Mouse (Mus musculus): Measurements from ENCODE around the gene Gtf2ird2. TPM values are rescaled to one million over a fixed set of nuclear protein-coding genes. Genes with fewer than 3 reads are reported as not detected.

Gtf2ird2 gene
- total RNA-seq, 2 experiments from 2014 or later: 16.5 to 19.4 TPM

DNA sequence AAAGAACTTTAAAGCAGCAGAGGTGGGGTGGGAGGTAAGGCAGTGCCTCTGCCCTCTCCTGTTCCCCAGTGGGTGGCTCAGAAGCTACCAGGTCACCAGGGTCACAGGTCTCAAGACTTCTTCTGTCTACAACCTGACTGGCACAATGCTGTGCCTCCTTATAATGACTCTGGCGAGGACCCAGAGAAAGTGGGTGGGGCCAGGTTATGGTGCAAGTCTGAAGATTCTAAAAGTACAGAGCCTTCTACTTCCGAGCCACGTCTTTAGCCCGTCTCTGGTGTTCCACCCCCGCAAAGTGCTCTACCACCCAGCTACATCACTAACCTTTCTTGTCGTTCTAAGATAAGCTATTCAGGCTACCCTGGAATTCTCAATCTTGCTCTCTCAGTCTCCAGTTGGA, 48.3 kb downstream of the Gtf2ird2 start:
- intact Hi-C loops (cut with DNase I): no loop called here
- DNase-seq: no peak

DNA sequence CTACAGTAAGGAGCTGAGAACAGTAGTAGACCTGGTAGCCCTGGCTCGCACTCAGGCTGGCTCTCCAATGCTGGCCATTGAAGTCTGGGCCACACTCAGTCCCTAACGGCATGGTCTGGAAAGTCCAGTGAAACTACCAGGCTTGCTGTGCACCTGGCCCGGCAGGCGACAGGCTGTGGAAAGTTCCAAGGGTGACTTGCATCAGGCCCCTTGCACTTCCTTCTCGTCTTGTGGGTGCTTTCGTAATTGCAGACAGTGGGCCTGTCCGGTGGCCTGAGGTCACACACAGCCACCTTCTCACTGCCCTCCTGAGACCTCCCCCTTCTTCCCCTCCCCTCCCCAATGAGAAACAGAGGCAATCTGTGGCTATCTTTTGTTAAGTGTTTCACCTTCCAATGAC, 48.7 kb downstream of the Gtf2ird2 start:
- DNase-seq: no peak
- intact Hi-C loops (cut with DNase I): no loop called here

DNA sequence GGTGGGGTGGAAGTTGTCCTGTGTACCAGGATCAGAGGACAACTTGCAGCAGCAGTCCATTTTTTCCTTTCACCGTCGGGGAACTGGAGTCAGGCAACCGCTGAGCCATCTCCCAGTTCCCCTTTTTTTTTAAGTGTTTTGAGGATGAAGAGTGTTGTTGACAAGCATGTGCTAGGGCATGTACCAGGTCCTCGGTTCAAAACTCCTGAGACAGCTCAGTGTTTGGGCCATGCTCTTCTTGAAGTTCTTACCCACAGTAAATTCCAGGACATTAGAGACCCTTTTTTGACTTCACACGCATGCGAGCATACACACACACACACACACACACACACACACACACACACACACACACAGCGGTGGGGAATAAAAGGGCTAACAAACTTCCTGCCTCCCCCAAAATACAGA, 49.4 kb downstream of the Gtf2ird2 start:
- intact Hi-C loops (cut with DNase I): no loop called here

DNA sequence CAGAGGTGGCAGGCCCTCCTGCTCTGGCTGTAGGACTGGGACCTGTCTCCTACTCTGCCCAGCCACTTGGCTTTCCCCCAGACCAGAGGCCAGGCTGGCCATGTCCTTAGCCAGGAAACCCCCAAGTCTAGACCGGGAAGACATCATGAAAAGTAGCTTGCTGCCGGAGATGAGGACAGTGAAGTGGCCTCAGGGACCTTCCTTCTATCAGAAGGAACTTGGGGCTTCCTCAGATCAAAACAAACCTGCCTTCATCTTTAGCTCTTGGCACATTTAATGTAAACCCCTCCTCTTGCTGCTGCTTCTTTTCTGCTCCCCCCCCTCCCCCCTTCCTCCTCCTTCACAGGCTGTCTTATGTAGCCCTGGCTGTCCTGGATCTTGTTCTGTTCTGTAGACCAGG, 50.4 kb downstream of the Gtf2ird2 start:
- DNase-seq: no peak
- intact Hi-C loops (cut with DNase I): no loop called here

More for the DNA sequence above, 49.4 kb downstream of the Gtf2ird2 start:
- DNase-seq: no peak

DNA sequence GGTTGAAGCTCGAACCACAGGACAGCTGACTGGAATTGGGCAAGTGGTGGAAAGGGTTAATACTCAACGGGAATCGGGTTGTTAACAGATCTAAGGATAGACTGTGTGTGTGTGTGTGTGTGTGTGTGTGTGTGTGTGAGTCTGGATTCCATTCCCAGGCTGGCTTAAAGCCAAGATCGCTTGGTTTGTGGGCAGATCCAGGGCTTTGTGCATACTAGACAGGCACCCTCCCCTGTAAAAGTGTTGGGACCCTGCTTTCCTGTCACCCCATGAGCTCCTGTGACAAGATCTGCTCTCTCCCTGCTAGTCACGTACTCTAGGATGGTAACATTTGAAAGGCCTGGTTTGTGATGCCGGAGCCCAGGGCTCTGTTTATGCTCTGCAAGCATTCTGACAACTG, 51.3 kb downstream of the Gtf2ird2 start:
- DNase-seq: peak; percentile 47
- intact Hi-C loops (cut with DNase I): no loop called here

DNA sequence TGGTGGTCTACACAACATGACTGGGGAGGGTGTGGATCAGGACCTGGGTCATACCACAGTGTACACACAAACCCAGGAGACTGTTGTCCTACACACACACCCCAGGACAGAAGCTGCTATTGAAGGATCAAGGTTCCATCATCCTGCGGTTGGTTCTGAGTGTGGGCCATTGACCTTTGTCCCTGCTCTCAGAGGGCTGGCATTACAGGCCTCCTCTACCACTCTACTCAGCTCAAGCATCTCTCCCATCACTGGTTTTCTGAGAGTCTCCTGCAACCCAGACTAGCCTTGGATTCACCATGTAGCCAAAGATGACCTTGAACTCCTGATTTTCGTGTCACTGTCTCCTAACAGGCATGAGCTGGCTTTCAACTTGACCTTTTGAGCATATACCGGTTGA, 52.4 kb downstream of the Gtf2ird2 start:
- no peak for DNase-seq
- intact Hi-C loops (cut with DNase I): no loop called here

DNA sequence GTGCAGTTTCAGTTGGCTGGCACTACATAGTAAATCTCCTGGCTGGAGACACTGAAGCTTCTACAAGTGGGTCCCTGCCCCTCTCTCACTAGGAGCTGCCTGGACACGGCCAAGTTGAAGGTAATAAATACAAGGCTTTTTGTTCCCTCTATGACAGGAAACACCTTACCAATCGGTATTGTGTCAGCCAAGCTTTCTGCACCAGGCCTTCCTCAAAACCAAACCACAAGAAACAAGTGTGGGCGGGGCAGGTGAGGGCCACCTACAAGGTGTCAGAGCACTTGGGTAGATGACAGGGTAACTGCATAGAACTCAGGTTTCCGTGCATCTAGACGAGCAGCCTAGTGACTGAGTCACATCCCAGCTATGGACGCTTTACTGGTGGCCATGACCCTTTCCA, 53.0 kb downstream of the Gtf2ird2 start:
- DNase-seq: no peak
- intact Hi-C loops (cut with DNase I): no loop called here

DNA sequence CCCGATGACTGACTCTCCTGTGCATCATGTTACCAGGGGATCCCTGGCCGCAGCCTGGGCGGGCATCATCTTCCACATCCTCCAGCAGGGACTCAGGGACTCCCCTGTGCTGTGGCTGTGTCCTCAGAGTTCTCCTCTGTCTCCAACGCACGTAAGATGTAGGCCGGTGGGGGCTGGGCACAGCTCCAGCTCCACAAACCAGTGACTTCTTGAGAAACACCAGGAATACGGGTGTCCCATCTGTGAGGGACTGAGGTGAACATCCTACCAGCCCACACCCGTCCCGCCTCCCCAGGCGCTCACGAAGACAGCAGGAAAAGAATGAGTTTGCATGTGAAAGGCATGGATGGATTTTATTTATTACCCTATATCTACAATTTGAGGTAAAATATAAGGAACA, 53.7 kb downstream of the Gtf2ird2 start:
- intact Hi-C loops (cut with DNase I): no loop called here
- DNase-seq: no peak

DNA sequence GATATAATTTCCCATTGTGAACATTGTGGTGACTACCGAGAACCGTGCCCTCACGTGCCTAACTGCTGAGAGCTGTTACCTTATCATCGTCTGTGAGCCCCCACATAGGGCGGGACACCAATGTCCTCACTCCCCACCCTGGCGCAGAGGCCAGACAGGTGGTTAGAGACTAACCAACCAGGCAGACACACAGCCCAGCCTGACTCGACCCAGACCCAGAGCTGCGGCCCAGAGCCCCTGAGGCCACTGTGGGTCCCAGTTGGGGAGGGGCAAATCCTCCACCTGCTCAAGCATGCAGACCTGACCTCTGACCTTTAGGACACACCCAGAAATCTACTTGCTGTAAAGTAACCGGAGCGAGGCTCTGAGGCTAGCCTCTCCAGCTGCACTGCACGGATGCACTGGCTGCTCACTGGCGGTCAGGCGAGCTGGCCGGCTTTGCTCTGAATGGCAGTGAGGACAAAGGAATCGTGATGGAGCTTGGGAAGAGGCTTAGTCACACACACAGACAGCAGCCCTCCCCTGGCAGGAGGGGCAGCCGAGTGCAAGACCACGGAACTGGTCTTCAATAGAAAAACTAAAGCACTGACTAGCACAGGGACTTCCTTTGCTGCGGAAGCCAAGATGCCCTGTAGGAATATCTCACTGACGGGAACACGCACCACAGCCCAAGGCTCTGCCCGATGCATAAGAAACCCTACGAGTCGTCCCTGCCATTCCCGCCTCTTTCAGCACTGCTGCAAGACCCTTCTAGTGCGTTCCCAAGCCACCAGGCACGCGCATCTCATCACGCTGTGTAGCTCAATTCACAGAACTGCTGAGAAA, 54.3 kb downstream of the Gtf2ird2 start:
- DNase-seq: peak; percentile 35
- intact Hi-C loops (cut with DNase I): no loop called here

DNA sequence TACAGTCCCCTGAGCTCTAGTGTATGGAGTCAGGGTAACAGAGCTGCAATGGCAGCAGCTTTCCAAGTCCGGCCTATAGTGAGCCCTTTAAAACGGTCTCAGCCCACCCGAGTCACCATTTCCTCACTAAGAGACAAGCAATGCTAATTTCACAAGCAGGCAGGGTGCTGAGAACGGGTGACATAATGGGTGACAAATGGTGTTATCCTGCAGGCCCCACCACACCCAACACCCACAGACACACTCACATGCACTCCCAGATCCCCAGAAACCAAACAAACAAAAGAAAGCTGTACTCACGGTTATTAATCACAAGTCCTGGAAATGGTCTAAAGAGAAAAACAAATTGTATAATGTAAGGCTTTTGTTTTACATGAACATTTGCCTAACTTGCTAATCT, 58.0 kb downstream of the Gtf2ird2 start:
- DNase-seq: no peak
- intact Hi-C loops (cut with DNase I): no loop called here

DNA sequence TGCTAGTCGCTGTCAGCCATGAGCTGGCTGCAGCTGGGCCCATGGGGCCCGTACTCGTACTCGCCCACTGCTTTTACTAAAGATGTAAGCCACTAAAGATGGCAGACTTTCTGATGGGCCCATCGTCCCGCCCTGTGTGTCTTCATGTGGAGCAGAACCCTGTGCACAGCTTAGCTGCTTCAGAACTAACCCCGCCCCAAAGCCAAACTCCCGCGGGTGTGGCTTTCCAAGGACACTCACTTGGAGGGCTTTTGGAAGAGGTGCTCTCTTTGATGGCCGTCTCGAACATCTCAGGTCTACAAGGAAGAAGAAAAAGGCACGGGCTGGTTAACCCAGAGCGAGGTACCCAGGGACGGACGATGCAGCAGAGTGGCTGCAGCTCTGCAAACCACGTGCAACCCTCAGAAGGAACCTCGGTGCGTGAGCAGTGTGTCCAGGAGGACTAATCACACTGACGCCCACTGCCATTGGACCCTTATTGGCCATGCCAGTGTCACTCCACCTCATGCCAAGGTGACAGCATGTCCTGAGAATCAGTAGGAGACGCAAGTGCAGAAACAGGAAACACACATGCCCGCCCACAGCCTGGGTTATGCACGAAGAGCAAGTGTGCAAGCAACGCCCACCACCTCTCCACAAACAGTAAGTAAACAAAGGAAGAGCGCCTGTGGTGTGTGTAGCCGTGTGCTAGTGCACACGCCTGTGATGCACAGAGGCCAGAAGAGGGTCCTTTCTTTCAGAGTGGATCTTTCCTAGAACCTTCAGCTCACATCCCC, 60.0 kb downstream of the Gtf2ird2 start:
- DNase-seq: no peak
- intact Hi-C loops (cut with DNase I): no loop called here

DNA sequence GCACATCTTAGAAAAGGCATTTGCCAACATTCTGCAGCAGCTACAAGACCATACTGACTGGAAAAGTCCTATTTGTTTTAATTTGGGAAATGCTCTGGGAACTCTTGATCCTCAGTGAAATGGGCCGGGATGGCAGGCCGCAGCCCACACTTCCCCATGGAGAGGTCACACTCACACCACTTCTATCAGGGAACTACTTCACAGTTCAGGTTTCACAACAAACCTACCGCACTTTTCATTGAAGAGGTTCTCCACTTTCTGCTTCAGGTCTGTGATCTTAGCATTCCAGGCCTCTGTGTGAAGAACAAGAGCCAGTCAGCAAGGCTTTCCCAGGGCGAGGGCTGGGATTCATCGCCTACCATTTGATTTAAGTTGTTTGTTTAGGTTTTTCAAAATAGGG, 61.1 kb downstream of the Gtf2ird2 start:
- DNase-seq: no peak
- intact Hi-C loops (cut with DNase I): no loop called here

DNA sequence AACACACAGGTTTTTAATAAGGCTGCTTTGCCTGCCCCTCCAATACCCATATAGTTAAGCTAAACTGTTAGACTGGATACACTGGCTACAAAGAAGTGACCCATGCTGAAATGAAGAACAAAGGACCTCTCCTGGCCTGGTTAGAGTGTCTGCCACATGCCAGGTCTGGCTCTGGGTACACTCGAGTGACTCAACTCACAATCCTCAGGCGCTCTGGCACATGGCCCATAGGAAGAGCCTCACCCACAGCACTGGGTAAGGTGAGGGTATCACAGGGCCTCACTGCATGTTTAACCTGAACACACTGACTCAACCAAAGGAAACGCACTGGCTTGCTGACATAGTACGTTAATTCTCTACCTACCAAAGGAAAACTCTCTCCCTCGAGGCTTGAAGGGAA, 62.3 kb downstream of the Gtf2ird2 start:
- intact Hi-C loops (cut with DNase I): no loop called here
- no peak for DNase-seq

DNA sequence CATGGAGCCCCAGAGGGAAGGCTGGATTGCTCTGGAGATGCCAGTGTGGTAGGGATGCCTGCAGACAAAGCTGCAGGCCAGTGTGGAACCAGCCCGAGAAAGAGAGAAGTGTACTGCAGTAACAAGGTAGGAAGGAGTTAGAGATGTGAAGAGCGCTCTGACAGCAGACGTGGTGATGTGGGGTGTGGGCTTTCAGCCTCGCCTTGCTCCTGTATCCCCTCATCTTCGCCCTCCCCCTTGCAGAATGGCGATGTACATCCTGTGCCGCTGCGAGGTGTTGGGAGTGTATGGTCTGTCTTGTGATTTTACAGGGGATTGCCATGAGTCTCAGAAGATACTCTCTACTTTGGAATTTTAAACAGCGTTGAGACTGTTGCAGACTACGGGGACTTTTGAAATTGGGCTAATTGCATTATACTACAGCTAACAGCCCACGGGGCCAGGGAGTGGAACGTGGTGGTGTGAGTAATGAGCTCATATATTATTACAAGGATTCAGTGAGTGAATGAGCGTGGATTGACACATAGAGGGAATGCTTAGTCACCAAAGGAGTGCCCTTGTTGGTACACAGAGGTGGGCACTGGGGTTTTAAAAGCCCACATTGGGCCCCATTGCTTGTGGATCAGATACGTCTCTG, 64.9 kb downstream of the Gtf2ird2 start:
- no peak for DNase-seq
- intact Hi-C loops (cut with DNase I): no loop called here

DNA sequence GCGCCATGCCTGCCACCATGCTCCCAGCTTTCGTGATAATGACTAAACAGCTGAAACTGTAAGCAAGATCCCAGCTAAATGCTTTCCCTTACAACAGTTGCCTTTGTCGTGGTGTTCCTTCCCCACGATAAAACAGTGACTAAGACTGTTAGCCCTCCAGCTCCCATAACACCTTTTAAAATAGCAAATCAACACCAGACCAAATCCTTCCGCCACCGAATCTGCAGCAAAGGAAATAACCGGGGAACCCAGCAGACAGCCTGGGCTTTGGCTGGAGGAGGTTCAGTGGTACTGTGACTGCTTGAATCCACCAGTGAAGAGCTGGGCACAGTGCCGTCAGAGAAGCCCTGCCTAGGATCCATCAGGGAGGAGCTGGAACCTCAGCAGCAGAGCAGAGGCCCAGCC, 65.4 kb downstream of the Gtf2ird2 start:
- intact Hi-C loops (cut with DNase I): no loop called here
- no peak for DNase-seq

DNA sequence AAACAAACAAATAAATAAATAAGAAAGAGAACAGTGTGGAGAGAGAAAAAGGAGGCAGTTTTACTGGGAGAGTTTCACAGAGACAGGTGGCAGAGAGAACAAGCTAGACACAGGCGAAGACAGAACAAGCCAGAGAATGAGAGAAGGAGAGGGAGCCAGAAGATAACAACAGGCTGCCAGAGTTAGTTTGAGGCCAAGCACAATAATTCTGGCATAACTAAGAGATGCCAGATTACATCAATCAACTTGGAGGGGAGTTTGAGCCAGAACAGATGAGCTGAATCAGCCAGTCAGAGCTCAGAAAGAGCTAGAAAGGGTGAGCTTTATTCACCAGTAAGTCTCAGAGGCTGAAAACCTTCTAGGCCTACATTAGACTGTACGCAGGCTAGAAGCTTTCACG, 66.8 kb downstream of the Gtf2ird2 start:
- DNase-seq: no peak
- intact Hi-C loops (cut with DNase I): no loop called here

DNA sequence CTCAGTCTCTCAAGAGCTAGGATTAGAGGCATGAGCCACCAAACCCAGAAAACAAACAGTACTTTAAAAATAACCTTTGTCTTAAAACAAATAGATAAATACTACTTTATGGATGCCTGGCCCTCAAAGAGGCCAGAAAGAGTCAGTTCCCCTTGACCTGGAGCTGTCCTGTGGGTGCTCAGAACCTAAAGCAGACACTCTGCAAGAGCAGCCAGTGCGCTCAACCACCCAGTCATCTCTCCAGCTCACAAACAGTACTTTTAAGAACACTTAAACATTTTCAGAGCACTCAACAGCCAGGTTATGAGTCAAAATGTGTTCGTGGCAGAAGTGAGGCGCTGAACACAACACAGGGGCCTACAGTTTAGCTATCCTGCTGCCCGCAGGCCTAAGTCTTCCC, 67.3 kb downstream of the Gtf2ird2 start:
- intact Hi-C loops (cut with DNase I): no loop called here
- no peak for DNase-seq

DNA sequence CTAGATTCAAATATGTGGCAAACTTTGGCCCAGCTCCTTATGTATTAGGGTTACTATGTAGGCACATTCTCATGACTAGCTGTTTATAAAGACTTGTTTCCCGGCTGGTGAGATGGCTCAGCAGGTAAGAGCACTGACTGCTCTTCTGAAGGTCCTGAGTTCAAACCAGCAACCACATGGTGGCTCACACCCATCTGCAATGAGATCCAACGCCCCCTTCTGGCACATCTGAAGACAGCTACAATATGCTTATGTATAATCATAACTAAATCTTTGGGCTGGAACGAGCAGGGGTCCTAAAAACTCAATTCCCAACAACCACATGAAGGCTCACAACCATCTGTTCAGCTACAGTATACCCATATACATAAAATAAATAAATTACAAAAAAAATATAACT, 70.0 kb downstream of the Gtf2ird2 start:
- intact Hi-C loops (cut with DNase I): no loop called here
- DNase-seq: no peak

DNA sequence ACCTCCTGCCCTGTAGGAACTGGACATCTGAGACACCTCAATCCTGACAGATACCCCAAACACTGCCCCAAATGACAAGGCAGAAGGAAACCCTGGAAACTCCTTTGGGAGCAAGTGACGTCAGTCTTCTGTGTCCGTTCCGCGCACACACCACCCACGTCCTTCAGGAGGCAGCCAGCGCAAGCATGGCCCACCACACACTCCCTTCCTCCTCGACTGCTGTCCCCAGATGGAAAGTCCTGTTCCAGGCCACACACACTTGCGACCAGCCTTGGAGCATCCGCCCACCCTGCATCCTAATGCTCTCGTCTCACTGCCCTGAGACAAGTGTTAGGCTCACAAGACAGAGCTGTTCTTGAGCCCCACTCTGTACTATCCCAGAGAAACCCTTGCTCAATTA, 71.5 kb downstream of the Gtf2ird2 start:
- intact Hi-C loops (cut with DNase I): no loop called here
- no peak for DNase-seq

DNA sequence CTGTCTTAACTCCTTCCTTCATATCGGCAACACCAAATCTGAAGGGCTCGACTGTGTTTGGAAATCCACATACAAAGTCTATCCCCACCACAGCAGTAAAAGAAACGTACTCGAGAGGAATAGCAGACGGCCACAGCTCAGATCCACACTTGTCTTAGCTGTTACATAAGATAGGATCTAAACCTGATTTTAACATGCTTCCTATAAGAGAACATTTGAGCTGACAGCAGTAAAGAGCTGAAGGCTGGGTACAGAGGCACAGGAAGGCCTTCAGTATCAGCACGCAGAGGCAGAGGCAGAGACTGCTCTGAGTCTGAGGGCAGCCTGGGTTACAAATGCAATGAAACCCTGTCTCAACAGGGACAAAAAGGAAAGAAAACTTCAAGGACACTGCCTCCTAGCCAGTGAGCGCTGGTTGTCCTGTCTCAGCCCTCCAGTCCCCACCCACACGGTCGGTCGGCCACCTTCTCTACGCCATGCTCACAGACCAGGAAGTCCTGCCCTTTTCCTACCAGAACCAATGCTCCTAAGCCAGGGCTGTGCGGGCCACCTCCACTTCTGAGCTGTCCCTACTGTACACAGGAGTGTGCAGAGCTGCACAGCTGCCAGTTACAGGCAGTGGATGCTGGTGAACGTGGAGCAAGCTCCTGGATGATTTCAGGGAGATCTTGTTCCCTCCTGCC, 73.7 kb downstream of the Gtf2ird2 start:
- no peak for DNase-seq
- intact Hi-C loops (cut with DNase I): no loop called here

DNA sequence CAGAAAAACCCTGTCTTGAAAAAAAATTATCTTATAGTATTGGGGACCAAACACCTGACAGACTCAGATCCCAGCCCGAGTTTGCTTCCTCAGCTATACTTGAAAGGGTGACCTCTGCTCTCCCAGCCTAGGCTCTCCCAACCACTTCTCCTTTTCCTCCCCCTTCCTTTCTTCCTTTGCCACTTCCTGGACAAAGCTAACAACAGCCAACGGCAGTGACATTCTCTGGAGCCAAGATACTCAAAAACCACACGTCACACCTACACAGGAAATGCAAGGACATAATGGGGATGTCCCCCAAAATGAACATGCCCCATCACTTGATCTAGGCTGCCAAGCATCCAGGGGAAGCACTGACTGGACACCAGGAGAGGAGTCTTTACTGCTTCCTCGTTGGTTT, 74.6 kb downstream of the Gtf2ird2 start:
- no peak for DNase-seq
- intact Hi-C loops (cut with DNase I): no loop called here

Data from left cerebral cortex, postnatal 4 days (tissue).